Mouse (Mus musculus): ENCODE measurements around the gene Txndc16. TPM values are rescaled to one million over a fixed set of nuclear protein-coding genes. Genes with fewer than 3 reads are reported as not detected.

Gene Txndc16
- total RNA-seq, 2 experiments from 2014 or later = 15.5 to 15.8 TPM

DNA sequence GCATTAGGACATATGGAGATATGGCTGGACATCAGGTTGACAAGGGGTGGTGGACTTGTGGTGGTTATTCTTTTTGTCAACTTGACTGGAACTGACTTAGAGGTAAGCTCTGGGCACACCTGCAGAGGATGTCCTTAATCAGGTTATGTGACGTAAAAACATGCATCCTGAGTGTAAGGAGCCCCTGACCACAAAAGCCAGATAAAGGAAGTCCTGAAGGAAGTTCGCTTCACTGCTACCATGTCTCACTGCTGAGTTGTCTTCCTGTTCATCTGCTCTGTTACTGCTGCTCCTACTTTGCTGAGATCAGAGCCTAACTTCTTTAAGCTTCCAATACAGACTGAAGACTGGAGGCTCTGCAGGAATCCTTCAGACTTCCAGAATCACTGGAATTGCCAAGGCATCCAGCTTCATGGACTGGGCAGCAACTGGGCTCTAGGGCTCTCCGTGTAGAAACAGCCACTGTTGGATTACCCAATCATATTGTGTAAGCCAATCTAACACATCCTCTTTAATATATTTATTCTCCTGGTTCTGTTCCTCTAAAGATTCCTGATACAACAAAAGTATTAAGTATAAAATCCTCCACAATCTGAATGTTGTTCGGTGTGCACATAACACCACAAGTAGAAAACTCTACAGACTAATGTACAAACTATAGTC, 64.5 kb downstream of the Txndc16 start:
- no peak for DNase-seq (ENCODE audit: low spot score in 2 of 2)

DNA sequence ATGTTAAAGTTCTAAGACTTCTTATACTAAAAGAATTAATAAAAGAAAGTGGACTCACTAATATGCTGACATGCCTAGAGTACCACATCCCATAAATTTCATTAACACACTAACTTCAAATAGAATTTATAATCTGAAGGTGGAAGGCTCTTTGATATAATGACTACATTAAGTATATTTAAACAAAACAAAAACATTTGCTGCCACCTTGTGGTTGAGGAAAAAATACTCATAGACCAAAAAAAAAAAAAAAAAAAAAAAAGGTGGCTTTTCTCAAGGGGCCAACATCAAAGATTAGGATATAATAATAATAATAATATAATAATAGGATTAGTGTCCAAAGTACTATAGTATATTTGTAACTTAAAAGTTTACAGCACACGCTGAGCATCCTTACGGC, 66.9 kb downstream of the Txndc16 start:
- no peak for DNase-seq (ENCODE audit: low spot score in 2 of 2)

DNA sequence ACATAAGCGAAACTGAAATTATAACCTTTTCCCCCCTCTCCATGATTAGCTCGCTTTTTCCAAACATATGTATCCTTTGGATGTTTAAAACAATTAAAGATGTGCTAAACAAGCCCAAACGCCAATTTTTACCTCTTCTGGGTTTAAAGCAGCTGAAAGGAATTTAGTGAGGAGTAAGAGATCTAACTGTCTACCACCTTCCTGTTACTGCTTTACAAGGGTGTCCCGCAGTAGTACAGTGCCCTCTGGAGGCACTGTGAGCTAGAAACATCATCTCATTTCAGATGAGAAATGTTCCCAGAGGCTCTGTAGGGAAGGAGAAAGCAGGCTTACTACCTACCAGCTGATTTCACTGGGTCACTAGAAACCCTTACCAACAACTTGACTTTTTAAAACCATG, 77.6 kb downstream of the Txndc16 start:
- peak; percentile 22 to 31 for DNase-seq (ENCODE audit: low spot score in 2 of 2)

DNA sequence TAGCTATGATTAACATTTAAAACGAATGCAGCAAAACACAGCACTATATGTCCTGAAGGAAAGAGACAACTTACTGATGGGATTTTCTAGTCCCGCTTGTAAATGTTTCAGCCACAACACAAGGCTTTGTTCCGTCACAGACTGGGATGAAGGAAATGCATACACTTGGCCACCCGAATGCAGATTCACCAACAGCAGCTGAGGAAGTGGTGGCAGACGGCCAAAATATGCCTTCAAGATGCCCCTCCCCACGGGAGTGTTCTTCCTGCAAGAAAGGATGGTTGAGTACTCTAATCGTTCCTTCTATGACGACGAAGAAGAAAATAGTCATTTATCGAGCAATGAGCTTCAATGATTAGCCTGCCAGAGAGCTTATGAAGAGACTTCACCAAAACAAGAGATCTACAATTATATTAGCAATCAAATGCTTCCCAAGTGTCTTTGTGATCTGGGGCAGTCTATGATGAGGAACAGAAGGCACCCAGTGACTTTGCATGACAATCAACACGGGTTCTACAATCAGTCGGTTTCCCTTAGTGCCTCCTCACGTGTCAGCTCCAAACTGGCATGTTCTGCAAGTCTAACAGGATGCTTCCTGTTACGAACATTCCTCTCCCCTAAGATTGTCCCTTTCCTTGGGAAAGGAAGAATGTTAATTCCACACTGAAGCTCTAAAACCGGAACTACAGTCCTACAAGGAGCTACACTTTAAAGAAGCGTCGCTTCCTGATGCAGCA, 79.6 kb downstream of the Txndc16 start:
- DNase-seq (ENCODE audit: low spot score in 2 of 2) = no peak

DNA sequence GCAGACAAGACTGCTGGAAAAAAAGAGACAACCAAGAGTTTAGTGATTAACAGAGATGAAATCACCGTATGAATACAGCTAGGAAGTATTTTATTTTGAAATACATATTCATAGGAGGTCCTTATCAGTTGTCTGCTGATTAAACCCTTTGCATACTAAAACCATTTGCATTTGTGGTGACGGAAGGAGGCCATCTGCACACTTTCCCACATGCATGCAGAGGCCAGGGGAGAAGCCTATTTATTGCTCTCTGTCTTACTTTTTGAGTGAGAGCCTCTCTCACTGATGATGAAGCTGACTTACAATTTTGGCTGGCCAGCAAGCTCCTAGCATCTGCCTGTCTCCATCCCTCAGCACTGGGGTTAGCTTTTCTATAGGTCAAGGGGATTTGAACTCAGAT, 84.2 kb downstream of the Txndc16 start:
- no peak for DNase-seq (ENCODE audit: low spot score in 2 of 2)

DNA sequence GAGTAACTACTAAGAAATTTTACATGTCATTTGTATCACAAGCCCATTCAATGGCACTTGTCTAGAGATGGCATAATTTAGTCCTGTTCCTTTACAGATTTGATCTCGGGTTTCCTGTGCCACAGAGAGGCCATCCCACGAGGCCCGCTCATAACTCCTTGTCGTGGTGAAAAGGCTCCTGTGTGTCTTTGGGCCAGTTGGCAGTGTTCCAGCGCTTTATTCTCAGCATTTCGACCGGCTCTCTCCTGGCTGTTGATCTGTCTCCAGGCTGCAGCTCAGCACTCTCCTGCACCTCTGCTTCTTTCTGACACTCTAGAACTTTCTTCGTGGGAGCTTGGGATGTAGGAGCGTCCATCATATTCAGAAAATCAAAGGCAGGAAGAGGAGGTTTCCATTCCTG, 84.6 kb downstream of the Txndc16 start:
- peak; percentile 24 to 26 for DNase-seq (ENCODE audit: low spot score in 2 of 2)

DNA sequence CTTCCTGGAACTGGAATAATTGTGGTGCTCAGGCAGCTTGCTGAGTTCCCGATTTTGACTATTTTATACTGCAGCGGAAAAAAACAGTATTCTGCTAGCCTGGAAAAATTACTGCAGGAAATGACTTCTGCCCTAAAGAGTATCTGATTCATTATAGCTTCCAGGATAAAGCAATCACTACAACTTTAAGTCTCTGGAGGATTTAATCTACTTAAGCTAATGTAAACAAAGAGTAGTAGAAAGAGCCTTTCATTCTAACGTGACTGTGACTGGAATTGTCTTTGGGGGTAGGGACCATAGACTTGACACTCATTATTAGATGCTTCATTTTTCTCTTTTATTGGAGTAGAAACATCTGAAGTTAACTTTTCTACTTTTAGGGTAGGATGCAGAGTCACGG, 101.8 kb downstream of the Txndc16 start:
- DNase-seq (ENCODE audit: low spot score in 2 of 2) = no peak

DNA sequence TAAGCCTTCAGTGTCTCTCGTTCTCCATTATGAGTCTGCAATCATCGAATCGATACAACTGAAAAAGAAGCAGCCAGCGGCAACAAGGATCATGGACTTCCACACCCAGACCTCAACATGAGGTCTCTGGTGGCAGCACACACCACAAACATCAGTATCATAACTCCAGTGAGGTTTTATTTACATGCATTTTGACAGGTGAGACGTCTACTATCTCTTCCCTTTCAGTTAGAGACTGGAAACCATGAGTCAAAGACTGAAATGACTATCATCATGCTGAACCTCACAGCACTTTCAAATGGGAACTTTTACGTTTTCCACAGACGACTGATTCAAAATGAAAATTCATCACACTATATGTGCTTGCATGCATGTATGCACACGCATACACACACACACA, 117.9 kb downstream of the Txndc16 start:
- no peak for DNase-seq (ENCODE audit: low spot score in 2 of 2)

DNA sequence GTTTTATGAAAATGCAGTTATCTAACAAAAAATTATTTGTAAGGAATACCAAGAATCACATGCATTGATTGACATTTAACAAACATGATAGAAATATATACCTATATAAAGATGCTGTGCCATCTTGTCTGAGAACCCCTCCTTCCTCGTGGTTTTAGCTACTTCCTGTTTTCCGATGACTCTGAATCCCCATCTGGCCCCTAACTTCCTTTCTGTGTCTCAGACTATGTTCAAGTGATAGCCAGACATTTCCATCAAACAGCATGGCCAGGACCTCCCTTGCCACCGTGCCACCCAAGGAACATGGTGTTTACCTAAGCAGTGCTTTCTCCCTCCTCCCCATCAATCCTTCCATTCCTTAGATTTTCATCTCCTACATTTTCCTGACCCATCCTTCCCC, 127.8 kb downstream of the Txndc16 start:
- DNase-seq (ENCODE audit: low spot score in 2 of 2) = no peak

DNA sequence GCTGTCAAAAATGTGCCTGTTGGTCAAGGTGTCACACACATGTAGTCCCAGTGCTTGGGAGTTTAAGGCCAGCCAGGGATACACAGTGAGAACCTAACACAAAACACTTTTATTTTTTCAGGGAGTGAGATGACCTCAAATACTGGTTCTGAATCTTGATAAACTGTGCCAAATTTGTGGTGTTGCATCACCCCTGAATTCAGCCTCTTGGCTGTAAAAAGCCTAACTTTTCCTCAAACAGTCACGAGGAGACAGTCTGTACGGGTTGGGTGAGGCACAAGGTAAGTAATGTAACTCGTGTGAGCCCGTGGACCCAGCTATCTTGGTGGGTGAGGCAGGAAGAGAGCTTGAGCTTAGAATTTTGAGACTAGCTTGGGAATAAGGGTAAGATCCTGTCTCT, 130.1 kb downstream of the Txndc16 start:
- no peak for DNase-seq (ENCODE audit: low spot score in 2 of 2)

DNA sequence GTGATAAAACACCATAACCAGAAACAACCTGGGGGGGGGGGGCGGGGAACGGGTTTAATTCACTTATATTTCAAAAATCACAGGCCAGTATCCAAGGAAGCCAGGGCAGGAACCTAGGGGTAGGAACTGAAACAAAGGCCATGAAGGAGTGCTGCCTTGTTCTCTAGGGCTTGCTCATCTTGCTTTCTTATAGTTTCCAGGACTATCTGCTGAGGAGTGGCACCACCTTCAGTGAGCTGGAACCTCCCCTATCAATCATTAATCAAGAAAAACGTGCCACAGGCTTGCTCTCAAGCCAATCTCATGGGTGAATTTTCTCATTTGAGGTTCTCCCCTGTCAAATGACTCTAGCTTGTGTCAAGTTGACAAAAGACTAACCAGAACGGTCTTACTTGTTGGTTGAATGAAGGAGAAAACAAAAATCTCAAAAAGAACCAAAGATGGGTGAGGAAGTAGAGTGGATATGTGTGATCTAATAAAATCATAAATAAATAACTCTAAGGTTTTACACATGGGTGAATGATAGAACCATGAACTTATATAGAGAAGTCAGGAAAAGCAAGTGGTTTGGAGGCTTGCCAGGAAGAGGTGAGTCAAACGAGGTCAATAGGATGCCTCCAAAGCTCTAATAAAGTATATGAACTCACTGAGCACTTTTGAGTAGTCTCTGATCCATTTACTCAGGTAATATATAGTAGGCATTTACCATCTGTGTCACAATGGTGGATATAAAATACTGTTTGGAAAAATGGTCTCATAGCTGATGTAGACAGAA, 134.3 kb downstream of the Txndc16 start:
- no peak for DNase-seq (ENCODE audit: low spot score in 2 of 2)

DNA sequence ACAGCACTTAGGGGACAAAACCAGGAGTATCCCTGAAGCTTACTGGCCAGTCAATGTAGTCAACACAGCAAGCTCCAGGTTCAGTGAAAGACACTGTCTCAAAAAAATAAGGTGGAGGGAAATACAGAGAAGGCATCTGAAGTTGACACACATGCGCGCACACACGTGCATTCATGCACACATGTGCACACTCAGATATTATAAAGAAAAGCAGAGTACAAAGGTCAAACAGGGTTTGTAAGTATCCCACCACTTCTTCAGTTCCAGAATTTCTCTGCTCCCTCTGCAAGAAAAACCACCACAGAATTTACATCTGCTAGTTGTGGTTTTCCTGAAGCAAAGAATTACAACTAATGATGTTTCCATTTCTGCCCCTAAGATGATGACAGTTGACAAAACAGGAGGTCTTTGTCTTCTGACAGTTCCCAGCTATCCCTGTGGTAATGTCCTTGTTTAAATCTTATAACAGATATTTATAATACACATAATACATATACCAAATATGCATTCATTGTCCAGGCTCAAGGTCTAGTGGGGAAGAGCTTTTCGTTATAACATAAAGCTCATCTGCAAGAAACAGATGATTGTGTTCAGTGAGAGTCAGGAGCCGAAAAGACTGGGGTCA, 135.4 kb downstream of the Txndc16 start:
- no peak for DNase-seq (ENCODE audit: low spot score in 2 of 2)

DNA sequence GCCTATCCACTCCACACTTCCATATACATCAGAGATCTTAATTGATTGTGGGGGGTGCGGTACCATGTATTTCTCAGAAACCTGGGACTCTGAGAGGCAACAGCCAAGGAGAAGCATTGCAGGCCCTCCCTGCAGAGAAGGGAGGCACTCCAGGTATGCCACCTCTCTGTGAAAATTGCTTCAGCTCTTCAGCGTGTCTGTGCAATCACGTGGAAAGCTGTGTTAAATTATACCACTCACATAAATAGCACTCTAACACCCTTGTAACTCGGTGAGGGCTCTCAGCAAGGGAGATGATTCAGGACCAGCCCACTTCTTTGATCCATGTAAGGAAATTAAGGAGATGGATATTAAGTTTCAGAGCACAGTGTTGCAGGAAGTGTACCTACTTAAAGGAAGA, 136.6 kb downstream of the Txndc16 start:
- no peak for DNase-seq (ENCODE audit: low spot score in 2 of 2)

Other genes with a start within 250 kb of the Txndc16 start
- 1 to 10 TPM; 1.2 to 1.3 TPM for gene Ptger2, start 232.1 kb downstream of the Txndc16 start, total RNA-seq (2021)
- 1 to 10 TPM; 1.4 TPM for gene Gpr137c, start 611 bp downstream of the Txndc16 start, total RNA-seq (2021)
- gene Ero1l, start 98.4 kb upstream of the Txndc16 start, total RNA-seq (2021) = 10 to 100 TPM; 34.6 to 46.5 TPM
- gene Psmc6, start 109.5 kb upstream of the Txndc16 start, total RNA-seq (2021) = 100 to 1,000 TPM; 125 to 126 TPM
- 10 to 100 TPM; 22.4 to 23.4 TPM for gene Styx, start 130.8 kb upstream of the Txndc16 start, total RNA-seq (2021)
- gene Gnpnat1, start 184.6 kb upstream of the Txndc16 start, total RNA-seq (2021) = 10 to 100 TPM; 29.3 to 35.8 TPM

All from adrenal gland, adult 18-20 months (tissue).